Mouse (Mus musculus) megakaryocyte, embryonic 14.5 days (primary cell): ENCODE results near the gene Cacnb2.

ENCODE experiments used
- FLI1 ChIP-seq: IDR thresholded peaks from 2 replicates; pipeline ENCODE4 v1.6.1; 2012; ENCODE audit warnings: low read length, inconsistent platforms, mixed read lengths
- GATA1 ChIP-seq: IDR thresholded peaks from 3 replicates; pipeline ENCODE4 v1.6.1; 2012; ENCODE audit warnings: mixed read lengths, low read length, inconsistent platforms, borderline replicate concordance

- TF ChIP-seq GATA1 (no peak), FLI1 (no peak)
Measured at GRCm38 (mm10) chr2:14823816-14824348, 221.0 kb downstream of the Cacnb2 start.
